Mouse (Mus musculus) heart, embryonic 10.5 days (tissue): ENCODE data around the gene Amh. TPM values are rescaled to one million over a fixed set of nuclear protein-coding genes. Genes with fewer than 3 reads are reported as not detected.

Experiments
- DNase-seq: peaks from one replicate; pipeline ENCODE4 v3.0.0-alpha.2; 2017; ENCODE audit warnings: low spot score
- H3K27ac ChIP-seq: fragments of 300-500 bp; sonication (generic); 2 replicates; pipeline ENCODE4 v1.5.1; 2016; ENCODE audit warnings: mild to moderate bottlenecking
- H3K27me3 ChIP-seq: fragments of 300-500 bp; sonication (generic); 2 replicates; pipeline ENCODE4 v1.6.1; 2016; ENCODE audit warnings: mild to moderate bottlenecking; ENCODE audit not compliant: poor library complexity, insufficient read depth, severe bottlenecking
- H3K36me3 ChIP-seq: fragments of 300-500 bp; sonication (generic); 2 replicates; pipeline ENCODE4 v1.6.1; 2016; ENCODE audit warnings: mild to moderate bottlenecking, moderate library complexity
- H3K4me1 ChIP-seq: fragments of 300-500 bp; sonication (generic); 2 replicates; pipeline ENCODE4 v1.6.1; 2016; ENCODE audit warnings: mild to moderate bottlenecking
- H3K4me3 ChIP-seq: fragments of 300-500 bp; sonication (generic); 2 replicates; pipeline ENCODE4 v1.5.1; 2016; ENCODE audit warnings: mild to moderate bottlenecking, moderate library complexity
- H3K9me3 ChIP-seq: fragments of 300-500 bp; sonication (generic); 2 replicates; pipeline ENCODE4 v1.6.1; 2016; ENCODE audit warnings: mild to moderate bottlenecking, moderate library complexity
- whole genome bisulfite sequencing: fragments of 180-500 bp; shearing (Covaris S2); methylation state at CpG from one replicate; pipeline ENCODE4 v1.1.7; 2016; 5-methylcytosine and 5-hydroxymethylcytosine counted together
- polyA plus RNA-seq: library from polyadenylated mRNA; unstranded; fragments of >200 nt; fragmentation: Nextera tagmentation; extraction: Ambion mirVana; gene quantifications from 2 replicates; pipeline ENCODE4 v1.2.1, GENCODE M21; 2016

Gene Amh
- polyA plus RNA-seq: not detected in 2 replicates

- H3K36me3 ChIP-seq: peaks cover 58% of the 10 kb centered on the region
Measured at GRCm38 (mm10) chr10:80804916-80805315, at the start of gene Amh. Gene Amh (plus strand): TSS chr10:80805243.

DNA sequence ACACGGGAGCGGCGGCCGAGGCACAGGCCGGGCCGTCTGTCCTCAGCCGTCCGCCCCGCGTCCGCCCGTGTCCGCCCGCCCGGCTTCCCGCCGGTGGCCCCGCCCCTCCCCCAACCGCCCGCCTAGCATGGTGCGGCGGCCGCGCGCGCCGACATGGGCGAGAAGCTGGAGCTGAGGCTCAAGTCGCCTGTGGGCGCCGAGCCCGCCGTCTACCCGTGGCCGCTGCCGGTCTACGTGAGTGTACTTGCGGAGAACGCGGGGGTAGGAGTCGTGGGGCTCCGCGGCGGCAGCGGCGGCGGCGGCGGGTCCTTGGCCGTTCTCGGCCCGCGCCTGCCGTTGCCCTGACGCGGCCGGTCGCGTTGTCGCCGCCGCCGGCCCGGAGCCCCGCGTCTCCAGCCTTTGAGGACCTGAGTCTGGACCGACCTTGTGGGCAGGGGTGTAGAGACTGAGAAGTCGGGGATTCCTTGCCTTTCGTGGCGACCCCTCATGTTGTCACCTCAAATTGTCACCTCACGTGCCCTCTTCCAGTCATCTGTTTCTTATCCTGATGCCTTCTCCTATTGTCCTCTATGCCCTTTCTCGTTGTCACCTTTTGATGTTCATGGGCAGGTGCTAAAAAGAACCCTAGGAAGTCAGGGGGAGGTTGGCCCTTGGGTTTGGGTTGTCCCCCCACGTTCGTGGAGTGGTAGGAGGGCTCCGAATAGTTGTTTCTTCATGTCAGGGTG, 49.6 kb upstream of the Amh start:
- no peaks in the 10 kb centered on the region for H3K9me3 ChIP-seq
- H3K4me1 ChIP-seq: peaks cover 68% of the 10 kb centered on the region
- no peak for DNase-seq
- no peaks in the 10 kb centered on the region for H3K36me3 ChIP-seq
- H3K27me3 ChIP-seq: no peaks in the 10 kb centered on the region
- WGBS: under 1% methylated on average over 75 of the region's 75 CpGs
- peak overlapping the region; percentile 100 for H3K4me3 ChIP-seq
- peak overlapping the region; percentile 100 for H3K27ac ChIP-seq

More at GRCm38 (mm10) chr10:80804916-80805315, at the start of gene Amh:
- Histone ChIP-seq H3K4me1 (peaks cover 67% of the 10 kb centered on the region), H3K27ac (peak within 1 kb of the TSS; percentile 89), H3K27me3 (peaks cover 20% of the 10 kb centered on the region), H3K9me3 (no peaks in the 10 kb centered on the region), H3K4me3 (peak within 1 kb of the TSS; percentile 69)
- DNase-seq: no peak
- WGBS: 61% methylated on average over 6 of the region's 6 CpGs

- Histone ChIP-seq H3K4me3 (peak overlapping the region; percentile 100), H3K9me3 (no peaks in the 10 kb centered on the region), H3K36me3 (no peaks in the 10 kb centered on the region), H3K27ac (peak overlapping the region; percentile 100), H3K27me3 (no peaks in the 10 kb centered on the region), H3K4me1 (peaks cover 75% of the 10 kb centered on the region)
- WGBS: 17% methylated on average over 3 of the region's 3 CpGs
- DNase-seq: no peak
Measured at GRCm38 (mm10) chr10:80756099-80756498, 48.9 kb upstream of the Amh start.

- Histone ChIP-seq H3K4me1 (peaks cover 75% of the 10 kb centered on the region), H3K9me3 (no peaks in the 10 kb centered on the region), H3K27me3 (no peaks in the 10 kb centered on the region), H3K4me3 (peak overlapping the region; percentile 100), H3K27ac (peak overlapping the region; percentile 100; the same call in 1 of the 2 replicates), H3K36me3 (no peaks in the 10 kb centered on the region)
- 62% methylated on average over 2 of the region's 2 CpGs for WGBS
- no peak for DNase-seq
Measured at GRCm38 (mm10) chr10:80756509-80756908, 48.5 kb upstream of the Amh start.

DNA sequence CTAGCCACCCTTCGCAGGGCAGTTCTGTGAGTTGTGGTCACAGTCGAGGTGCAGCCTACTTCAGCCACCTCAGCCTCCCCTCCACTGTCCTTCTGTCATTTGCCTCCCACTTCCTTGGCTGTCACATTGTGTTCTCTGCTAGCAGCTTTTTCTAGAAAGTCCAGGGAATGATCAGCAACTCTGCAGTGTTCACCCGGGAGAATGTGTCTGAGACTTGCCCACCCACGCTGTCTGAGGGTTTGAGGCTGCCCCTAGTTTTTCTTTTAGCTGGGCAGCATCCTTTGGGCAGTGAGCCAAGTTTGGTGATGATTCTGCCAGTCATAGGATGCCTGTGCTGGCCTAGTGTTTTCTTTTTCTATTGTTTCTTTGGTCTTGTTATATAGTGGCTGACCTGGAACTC, 48.1 kb upstream of the Amh start:
- H3K4me3 ChIP-seq: peak overlapping the region; percentile 100
- H3K27me3 ChIP-seq: no peaks in the 10 kb centered on the region
- H3K9me3 ChIP-seq: no peaks in the 10 kb centered on the region
- H3K27ac ChIP-seq: peak overlapping the region; percentile 7; the same call in 1 of the 2 replicates
- no peaks in the 10 kb centered on the region for H3K36me3 ChIP-seq
- peaks cover 75% of the 10 kb centered on the region for H3K4me1 ChIP-seq
- DNase-seq: no peak
- 72% methylated on average over 4 of the region's 4 CpGs for WGBS

DNA sequence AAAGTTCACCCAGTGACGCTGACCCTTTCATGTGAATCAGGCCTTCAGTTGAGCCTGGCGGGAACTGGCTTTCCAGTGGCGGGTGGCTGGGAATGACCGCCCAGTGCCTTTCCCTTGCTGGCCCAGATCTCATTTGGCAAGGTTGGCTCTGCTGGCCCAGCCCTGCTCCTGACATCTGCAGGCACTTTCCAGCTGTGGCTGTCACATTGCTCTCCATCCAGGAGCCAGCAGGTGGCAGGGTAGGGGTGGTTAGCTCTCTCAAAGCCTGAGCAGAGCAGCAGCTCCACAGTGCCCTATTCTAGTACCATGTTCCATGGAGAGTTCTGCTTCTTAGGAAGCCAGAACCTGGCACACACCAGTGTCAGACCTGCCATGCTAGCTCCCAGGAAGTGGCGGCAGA, 47.3 kb upstream of the Amh start:
- peak overlapping the region; percentile 29 for H3K4me3 ChIP-seq
- peak; percentile 89 for DNase-seq
- no peaks in the 10 kb centered on the region for H3K9me3 ChIP-seq
- H3K4me1 ChIP-seq: peaks cover 74% of the 10 kb centered on the region
- no peaks in the 10 kb centered on the region for H3K27me3 ChIP-seq
- 29% methylated on average over 5 of the region's 5 CpGs for WGBS
- peak overlapping the region; percentile 56; the same call in 1 of the 2 replicates for H3K27ac ChIP-seq
- H3K36me3 ChIP-seq: no peaks in the 10 kb centered on the region

DNA sequence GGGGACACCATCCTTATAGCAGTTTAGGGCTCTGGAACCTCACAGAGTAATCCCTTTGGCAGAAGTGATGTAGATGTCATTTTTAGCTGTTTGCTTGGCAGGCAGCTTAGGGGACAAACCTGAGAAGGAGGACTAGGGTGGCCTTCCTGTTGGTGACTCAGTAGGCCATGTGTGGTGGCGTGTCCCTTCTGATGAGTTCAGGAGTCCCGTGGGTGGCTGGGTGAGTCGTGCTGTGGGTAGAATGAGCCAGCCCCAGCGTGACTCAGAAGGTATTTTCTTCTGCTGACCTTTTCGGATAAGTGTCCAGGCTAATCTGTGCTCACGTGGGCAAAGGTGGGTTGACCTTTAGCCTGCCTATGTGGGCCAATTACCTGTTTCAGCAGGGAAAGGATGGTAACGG, 46.4 kb upstream of the Amh start:
- Histone ChIP-seq H3K36me3 (peaks cover 4% of the 10 kb centered on the region; the same call in 1 of the 2 replicates), H3K4me3 (no peak overlapping the region), H3K9me3 (no peaks in the 10 kb centered on the region), H3K4me1 (peaks cover 81% of the 10 kb centered on the region), H3K27ac (peak overlapping the region; percentile 56; the same call in 1 of the 2 replicates), H3K27me3 (no peaks in the 10 kb centered on the region)
- no peak for DNase-seq
- 73% methylated on average over 7 of the region's 7 CpGs for WGBS

DNA sequence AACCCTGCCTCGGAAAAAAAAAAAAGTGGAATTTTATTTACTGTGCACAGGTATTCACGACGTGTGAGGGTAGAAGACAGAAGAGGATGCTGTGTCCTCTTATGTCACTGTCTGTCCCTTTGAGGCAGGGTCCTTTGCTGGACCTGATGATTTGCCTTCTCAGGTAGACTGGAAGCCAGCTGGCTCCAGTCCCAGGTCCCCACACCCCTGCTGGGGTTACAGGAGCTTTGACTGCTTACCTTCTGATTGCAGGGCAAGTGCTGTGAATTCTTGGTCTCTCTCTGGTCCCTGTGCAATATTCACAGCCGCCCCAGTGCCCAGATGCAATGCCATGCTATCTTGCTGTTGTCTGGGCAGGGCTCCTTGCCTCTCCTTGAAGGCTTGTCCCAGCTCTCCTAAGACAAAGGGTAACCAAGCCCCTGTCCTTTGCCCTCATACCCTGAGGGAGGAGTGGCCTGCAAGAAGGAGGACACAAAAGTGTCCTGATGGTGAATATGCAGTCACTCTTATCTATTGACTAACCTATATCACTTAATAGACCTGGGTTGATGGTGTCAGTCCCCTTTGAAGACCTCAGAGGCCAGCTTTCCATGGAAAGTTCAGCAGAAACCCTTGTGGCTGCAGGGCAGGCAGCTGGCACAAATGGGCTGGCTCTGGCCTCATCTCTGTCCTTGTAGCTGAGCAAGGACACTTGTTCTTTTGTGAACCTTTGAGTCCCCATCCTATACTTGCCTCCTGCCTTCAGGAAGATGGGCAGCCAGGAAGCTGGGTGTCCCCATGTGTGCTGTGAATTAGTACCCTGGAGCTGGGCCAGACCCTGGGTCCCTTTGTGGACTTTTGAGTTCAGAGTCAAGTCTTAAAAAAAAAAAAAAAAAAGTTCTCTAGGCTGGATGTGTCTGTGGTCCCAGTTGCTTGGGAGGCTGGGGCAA, 44.2 kb upstream of the Amh start:
- 83% methylated on average over 4 of the region's 4 CpGs for WGBS
- DNase-seq: no peak
- Histone ChIP-seq H3K36me3 (peaks cover 21% of the 10 kb centered on the region), H3K9me3 (no peaks in the 10 kb centered on the region), H3K4me3 (no peak overlapping the region; the same call in 1 of the 2 replicates), H3K27me3 (no peaks in the 10 kb centered on the region), H3K27ac (peak overlapping the region; percentile 24), H3K4me1 (peaks cover 89% of the 10 kb centered on the region)

DNA sequence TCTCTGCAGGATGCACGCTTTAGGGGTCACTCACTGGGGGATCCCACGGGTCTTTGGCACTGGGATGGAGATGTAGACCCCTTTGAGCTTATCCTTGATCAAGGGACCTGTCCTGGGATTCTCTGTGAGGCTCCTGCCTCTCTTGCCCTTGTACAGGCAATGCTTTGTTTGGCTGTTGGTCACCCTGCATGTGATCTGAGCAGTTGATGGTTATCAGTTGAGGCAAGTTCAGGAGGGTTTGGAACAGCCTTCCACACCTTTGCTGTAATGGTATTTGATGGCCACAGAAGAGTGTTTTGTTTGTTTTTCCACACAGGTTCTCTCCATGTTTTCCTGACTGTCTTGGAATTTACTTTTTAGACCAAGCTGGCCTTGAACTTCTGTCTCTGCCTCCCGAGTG, 43.2 kb upstream of the Amh start:
- peaks cover 89% of the 10 kb centered on the region for H3K4me1 ChIP-seq
- no peaks in the 10 kb centered on the region for H3K27me3 ChIP-seq
- no peak overlapping the region for H3K4me3 ChIP-seq
- no peak overlapping the region for H3K27ac ChIP-seq
- H3K9me3 ChIP-seq: no peaks in the 10 kb centered on the region
- no peak for DNase-seq
- peaks cover 31% of the 10 kb centered on the region for H3K36me3 ChIP-seq
- 74% methylated on average over 3 of the region's 3 CpGs for WGBS

GRCm38 (mm10) chr10:80763502-80763901, 41.5 kb upstream of the Amh start:
- 94% methylated on average over 2 of the region's 2 CpGs for WGBS
- Histone ChIP-seq H3K27me3 (no peaks in the 10 kb centered on the region), H3K9me3 (no peaks in the 10 kb centered on the region), H3K36me3 (peaks cover 46% of the 10 kb centered on the region), H3K4me1 (peaks cover 73% of the 10 kb centered on the region), H3K4me3 (no peak overlapping the region), H3K27ac (no peak overlapping the region)
- DNase-seq: no peak

- no peak for DNase-seq
- peaks cover 64% of the 10 kb centered on the region for H3K36me3 ChIP-seq
- WGBS: 73% methylated on average over 2 of the region's 2 CpGs
- peaks cover 50% of the 10 kb centered on the region for H3K4me1 ChIP-seq
- no peaks in the 10 kb centered on the region for H3K27me3 ChIP-seq
- no peak overlapping the region for H3K4me3 ChIP-seq
- no peak overlapping the region for H3K27ac ChIP-seq
- no peaks in the 10 kb centered on the region for H3K9me3 ChIP-seq
Measured at GRCm38 (mm10) chr10:80765746-80766145, 39.3 kb upstream of the Amh start.

DNA sequence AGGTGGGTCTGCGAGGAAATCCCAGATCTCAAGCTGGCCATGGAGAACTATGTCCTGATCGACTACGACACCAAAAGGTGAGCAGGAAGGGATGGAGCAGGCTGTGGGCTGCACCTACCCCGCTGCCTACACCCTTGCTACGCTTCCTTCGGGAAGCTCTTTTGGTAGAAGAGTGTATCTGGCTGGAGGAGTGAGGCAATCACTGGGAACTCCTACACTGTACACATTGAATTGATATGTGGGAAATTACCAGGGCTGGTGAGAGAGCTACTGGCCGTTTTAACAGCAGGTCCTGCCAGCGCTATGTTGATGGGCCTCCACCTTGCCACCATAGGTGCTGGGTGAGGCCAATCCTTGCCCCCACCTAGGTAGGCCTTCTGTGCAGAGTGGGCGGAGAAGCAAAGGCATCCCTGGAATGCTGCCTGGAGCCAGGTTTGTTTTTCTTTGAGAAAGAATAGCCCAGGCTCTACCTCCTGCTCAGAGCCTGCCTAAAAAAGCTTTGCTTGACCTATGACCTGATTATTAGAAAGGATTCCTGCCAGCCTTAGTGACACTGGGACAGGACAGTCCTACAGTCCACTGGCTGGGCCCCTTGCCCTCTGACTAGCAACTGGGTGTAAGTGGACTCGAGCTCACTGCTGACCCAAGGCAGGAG, 38.8 kb upstream of the Amh start:
- DNase-seq: no peak
- H3K27me3 ChIP-seq: no peaks in the 10 kb centered on the region
- peaks cover 45% of the 10 kb centered on the region for H3K4me1 ChIP-seq
- H3K27ac ChIP-seq: no peak overlapping the region
- 75% methylated on average over 10 of the region's 10 CpGs for WGBS
- no peaks in the 10 kb centered on the region for H3K9me3 ChIP-seq
- H3K36me3 ChIP-seq: peaks cover 70% of the 10 kb centered on the region
- H3K4me3 ChIP-seq: no peak overlapping the region
